Mouse (Mus musculus) R1 (cell line): Measurements from ENCODE around the gene Scrn3.

Experiments
- DNase-seq: peaks from one replicate; pipeline ENCODE4 v3.0.0-alpha.2; 2018; ENCODE audit warnings: low read depth, low spot score

Scrn3 gene

DNA sequence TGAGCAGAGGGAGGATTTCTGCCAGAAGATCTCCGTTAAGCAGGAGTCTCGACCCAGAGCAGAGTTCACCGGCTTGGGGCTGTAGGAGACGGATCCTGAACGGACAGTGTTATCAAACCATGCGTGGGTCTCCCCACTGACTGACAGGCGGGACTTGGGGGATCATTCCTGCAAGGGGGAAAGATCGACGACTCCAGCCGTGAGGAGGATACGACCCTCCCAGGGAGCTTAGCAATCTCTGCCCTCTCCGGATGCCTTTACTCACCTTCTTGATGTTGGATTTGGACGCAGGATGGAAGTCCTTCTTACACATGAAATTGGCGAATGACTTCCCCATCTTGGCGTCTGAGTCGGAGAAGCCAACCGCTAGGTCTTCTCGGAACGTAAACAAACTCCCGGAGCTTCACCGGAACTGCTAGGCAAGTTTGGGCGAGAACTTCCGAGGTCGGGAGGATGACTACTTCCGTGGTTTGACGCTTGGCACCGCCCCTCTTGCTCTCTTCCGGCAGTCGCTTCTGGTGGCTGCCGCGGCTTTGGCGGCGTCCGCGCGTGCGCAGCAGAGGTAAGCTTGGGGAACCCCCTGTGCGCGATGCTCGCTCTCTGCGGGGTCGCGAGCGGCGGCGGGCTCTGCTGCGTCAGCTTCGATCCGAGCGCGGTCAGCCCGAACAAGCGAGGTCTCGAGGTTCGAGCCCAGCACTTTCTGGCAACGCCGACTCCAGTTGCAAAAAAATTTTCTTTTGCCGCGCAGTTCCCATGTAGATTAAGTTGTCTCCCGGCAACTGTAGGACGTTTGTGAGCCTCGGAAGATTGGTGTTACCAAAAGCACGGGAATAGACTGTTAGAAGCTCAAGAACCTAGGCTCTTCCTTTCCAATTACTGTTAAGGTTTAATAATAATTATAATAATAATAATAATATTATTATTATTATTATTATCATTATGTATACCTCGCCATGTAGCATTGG lies at the start of gene Scrn3, which contains the start of gene Cir1:
Scrn3 (plus strand) TSS at position 450 of the 965 bp plus-strand sequence.
Cir1 (minus strand) TSS at position 550 of the 965 bp plus-strand sequence.
- peak; percentile 99 for DNase-seq

DNA sequence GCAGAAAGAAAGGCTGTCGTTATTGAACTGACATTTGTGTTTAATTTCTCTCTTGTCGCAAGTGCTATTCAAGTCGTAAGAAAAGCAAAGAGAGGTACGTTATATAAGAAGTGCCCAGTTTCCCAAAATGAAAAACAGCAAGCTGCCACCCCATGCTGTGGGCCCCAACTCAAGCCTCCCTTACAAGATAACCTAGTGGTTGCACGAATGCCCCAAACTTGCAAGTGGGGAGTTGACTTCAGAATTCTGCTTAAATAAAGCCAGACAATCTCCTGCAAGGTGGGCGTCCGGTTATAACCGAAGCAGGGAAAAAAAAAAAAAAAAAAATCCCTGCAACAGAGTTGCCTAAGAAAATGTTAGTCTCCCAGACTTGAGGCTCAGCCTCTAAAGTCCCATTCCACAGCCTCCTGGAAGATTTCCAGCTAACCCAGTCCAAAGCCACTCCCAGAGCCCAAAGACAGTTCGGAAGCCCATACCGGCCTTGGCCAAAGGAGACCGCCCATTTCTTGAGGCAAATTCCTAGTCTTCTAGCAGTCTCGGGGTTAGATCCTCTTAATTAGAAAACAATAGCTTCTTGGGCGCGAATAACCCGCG lies 49.1 kb upstream of the Scrn3 start:
- peak; percentile 70 for DNase-seq

DNA sequence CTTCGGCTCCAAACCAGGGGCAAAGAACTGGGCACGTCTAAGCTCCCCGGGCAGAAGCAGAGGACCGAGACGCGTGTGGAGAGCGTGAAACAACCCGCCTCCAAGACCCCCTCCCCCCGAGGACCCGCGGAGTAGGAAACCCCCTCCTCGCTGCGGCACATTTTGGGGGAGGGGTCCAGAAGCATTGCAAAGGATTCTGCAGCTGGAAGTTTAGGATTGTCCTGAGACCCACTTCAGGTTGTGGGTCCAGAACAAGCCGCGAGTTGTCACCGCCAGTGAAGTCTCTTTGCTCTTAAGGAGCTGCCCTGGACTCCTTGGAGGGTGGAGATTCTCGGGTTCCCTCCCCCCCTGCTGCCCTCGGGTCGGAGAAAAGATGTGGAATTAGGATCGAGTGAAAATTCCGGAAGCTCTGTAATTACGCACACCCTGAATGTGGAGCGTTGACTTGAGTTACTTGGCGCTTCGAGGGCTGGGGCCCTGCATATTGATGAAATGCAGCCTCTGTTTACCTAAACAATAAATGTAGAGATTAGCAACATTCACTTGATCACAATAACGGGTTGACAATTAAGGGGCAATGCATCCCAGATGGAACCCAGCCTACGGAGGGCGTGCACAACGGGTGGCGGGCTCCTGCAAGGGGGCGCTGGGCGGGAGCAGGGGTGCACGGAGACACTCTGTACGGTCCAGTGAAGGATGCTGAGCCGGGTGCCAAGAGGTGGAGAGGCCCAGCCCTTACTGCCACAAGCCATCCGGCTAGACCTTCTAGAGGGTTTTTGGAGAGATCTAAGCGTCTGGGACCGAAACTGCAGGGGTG lies 48.4 kb upstream of the Scrn3 start:
- peak; percentile 77 for DNase-seq

DNA sequence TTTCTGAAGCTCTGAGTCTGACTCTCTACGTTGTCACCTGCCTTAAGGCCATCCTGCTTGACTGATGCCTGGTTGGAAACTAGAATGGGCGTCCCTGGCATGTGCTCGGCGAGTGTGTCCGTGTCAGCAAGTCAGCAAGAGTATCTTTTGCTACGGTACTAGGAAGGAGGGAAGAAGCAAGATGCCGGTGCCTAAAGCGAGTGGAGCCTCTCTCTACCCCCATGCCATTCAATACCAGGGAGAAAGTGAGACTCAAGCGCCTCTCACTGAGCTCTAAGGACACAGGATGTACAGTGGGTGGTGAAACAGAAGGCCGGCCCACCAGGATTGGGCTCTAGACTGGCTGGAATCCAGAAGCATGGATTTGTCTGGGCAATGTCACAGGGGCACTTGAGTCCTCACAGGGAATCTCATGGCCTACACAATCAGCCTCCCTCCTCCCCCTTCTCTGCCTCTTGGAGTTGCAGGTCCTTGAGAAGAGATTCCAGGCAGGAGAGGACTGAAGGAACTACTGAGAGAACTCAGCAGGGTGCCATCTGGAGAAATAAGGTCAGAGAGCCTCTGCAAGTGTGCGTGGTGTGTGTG lies 47.7 kb upstream of the Scrn3 start:
- peak; percentile 49 for DNase-seq

DNA sequence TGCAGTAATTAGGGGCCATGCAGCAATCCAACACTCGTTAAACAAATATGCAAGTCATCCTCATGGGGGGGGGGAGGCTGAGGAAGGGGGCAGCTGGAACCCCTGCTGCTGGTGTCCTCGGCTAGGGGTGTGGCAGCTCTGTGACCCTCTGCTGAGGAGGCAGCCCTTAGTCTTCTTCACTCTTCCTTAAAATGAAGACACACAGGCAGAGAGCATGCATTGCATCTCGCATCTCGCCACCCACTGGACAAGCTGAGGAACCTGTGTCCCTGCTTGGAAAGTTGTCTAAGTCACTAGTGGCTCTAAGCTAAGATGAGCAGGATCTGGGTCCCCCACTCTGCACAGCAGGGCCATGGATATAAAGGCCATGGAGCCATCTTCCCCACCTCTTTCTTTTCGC lies 46.4 kb upstream of the Scrn3 start:
- no peak for DNase-seq

DNA sequence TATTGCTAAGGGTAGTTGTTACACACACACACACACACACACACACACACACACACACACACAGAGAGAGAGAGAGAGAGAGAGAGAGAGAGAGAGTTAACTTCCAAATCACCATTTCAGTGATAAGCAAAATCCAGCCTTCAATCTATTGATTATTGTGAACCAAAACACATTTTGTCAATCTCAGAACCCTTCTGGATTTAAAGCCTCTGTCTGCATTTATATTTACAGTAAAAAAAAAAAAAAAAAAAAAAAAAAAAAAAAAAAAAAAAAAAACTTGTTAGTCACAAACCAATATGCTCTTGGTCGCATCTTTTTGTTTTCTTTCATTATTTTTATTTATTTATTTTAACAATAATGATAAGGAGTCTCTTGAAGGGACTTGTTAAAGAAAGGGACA lies 45.8 kb upstream of the Scrn3 start:
- no peak for DNase-seq

DNA sequence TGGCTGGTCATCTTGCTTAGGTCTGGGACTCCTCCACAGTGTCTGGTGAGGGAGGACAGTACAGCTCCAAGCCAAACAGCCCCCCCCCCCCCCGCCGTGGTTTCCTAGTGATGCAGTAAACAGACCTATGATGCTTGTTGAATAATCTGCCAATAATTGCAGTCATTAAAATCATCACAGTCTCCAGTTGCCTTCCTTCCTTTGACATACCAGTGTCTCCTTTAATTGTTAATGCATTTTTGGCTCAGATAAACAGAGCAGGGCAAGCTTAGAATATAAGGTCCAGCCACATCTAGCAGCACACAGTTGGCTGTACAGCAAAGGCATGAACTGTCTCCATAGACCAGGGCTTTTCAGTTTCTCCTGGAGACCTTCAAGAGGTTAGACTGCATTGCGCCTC lies 45.2 kb upstream of the Scrn3 start:
- DNase-seq, result no peak

DNA sequence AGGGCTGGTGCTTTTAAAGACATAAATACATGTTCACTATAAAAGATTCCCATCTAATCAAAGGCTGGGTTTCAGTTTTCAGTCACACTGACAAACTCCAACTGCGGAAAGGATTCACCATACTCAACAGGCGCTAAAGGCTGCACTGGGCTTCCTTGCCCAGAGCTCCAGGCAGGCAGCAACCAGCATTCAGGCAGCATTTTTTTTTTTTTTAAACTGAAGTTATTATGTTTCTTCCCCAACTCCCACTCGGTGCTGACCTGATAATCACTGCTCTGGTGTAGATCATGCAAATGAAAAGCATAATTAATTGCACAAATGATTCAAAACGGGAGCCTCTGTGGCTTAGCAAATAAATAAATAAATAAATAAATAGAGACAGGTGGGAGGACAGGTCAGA lies 44.6 kb upstream of the Scrn3 start:
- no peak for DNase-seq

DNA sequence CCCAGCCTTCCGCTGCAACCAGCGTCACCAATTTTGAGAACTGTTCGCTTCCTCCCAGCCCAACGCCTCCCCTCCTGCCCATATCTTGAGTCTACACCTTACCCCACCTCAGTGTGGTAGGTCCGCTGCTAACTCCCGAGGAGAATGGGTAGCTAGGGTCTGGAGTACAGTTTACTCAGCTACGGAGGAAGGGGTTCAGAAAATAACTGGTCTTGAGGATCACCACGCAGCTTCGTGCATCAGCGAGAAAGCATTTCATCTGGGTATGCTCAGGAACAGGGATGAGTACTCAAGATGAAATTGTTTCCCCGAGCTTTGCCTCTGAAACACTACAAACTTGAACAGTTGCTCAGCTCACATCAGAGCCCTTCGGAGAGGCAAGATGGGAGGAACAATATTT lies 44.1 kb upstream of the Scrn3 start:
- DNase-seq, result no peak

DNA sequence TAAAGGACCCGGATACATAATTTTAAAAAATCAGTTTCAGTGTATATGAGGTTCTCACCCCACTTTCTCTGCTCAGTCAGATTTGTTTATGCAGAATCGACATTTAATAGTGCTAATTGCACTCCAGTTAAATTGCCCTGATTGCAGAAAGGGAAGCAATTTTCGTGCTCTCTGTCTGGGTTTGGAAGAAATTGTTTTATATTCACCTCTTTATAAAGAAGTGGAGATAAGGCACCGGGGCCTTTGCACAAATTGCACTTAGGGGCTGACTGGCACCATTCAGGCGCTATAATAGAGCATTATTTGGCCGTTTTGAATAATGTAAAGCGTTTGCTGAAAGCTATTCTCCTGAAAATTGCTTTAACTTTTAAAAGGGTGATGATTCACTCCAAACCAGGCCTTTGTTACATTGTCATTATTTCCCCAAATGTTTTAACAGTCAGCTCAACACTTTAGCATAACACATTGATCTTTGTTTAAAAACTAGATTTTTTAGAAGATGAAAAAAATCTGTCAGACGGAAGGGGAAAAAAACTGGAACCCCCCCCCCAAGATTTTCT lies 43.5 kb upstream of the Scrn3 start:
- no peak for DNase-seq

DNA sequence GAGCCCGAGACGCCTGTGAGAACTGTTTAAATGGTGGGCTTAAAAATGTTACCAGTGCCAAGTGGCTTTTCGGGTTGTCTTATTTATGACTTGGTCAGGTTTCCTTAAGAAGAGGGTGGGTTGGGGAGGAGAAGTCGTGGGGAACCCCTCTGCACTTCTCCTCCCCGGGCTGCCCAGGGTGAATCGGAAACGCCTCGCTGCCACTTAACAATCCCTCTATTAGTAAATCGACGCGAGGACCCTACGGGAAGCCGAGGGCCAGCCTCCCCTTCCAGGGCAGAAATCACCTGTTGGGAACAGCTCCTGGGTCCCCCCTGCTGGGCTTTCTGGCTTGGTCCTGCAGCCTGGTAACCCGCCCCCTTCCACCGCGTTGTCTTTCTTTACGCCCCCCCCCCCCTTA lies 42.7 kb upstream of the Scrn3 start:
- no peak for DNase-seq

DNA sequence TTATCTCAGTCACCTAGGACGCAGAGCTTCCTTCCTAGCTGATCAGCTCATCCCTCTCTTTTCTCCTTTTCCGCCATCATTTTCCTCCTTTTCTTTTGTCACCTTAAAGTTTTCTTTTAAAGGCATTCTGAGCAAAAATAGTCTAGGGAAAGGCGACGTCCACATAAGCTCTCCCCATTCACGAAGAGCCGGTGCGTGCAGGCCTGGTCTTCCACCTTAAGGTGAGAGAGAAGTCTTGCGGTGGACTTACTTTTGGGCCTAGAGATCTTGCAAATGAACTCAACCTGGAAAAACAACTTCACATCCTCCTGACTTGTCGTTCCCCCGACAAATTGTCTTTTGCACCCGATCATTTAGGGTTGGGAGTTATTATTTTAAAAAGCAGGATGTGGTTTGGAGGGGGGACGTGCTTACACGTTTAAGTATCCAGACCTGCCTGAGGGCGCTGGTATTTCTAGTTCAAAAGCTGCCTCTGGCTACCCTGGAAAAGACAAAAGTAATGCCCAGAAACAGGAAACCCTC lies 42.3 kb upstream of the Scrn3 start:
- no peak for DNase-seq

DNA sequence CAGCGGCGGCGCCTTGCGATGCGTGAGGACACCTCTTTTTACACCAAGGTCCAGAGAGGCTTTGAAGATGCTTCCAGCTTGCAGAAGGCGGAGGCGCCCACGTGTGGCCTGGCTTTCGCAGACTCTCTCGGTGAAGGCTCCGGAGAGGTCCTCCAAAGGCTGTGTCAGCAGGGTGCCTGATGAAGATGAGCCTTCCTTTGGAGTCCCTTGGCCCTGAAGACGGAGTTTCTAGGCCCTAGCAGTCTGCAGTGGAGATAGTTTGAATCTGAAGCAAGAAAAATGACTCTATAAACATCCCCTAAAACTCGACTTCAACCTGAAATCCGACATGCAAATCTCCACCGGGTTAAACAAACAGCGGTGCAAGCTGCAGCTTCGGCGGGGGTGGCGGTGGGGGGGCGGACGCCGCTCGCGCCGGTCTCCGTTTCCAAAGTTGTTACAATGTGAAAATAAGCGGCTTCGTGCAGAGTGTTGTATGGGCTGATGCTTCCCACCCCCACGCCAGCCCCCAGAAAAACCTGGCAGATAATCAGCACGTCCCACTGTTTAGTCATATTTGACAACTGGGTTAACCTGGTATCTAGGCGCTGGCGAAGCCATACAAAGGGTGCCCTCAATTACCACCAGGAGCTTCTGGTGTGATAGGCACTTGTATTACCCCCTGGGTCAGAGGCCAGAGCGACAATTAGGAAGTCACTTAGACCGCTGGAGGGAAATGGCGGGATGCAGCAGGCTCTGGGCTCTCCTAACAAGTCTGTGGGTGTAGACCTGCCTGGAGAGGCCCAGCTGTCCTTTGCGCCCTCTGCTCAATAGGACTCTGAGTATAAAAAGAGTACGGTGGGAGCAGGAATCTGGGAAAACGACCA lies 41.6 kb upstream of the Scrn3 start:
- peak; percentile 45 for DNase-seq

DNA sequence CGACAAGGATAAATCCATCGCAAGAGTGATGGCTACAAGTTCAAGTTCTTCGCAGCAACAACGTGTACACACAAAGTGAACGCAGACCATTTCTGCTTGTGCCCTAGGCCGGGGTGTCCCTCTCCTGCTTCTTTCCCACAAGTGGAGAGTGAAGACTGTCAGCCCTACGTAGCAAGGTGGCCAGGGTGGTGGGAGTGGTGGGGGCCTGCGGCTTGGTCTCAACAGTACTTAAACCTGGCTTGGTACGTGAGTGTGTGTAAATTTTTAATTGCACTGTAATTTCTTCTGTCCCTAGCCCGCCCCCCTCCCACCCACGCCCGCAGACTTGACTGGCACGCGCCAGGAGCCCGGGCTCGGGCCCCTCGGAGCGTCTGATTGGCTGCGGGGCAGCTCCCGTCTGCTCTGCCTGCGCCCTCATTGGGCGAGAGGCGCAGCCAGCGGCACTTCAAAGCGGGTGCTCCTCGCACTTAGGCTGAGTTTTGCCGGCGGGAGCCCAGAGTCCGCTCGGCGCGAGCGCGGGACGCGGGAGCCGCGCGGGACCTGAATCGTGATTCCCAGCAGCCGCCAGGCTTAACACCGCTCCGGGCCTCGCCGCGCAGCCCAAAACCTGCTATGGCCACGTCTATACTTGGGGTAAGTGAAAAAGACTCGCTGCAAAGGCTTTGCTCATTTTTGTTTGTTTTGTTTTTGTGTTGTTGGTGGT lies 40.8 kb upstream of the Scrn3 start, which contains the start of gene Sp9:
Sp9 (plus strand) TSS at position 467 of the 703 bp plus-strand sequence.
- DNase-seq, result peak; percentile 84

DNA sequence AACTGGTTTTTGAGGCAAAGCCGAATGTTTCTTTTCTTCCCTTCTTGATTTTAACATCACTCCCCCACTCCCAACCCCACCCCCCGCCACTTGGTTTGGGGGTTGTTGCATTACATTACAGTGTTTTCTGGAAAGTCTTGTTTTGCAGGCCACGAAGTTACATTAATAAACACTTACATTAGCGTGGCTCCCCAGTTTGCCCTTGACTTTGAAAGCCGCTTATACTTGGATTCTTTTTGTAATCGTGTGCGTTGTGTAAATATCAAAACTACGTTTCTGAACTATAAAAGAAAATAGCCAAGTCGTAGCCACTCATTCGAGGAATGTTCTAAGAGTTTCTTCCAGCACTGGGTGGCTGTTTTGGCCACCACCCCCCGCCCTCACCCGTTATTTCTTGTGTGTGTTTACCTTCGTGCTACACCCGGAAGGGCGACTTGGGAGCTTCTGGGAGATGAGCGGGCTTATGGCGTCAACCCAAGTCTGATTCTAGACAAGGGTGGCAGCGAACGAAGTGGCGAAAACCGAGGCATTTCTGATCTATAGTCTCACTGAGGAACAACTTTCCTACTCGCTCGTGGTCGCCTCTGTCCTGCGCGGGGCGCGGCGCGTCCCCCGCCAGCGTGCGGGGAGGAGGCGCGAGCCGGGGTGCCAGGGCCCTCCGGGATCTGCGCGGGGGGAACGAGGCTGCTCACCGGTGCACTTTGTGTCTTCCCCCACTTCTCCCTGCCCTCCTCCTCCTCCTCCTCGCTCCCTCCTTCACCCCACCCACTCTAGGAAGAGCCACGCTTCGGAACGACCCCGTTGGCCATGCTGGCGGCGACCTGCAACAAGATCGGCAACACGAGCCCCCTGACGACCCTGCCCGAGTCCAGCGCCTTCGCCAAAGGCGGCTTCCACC lies 39.8 kb upstream of the Scrn3 start:
- no peak for DNase-seq

DNA sequence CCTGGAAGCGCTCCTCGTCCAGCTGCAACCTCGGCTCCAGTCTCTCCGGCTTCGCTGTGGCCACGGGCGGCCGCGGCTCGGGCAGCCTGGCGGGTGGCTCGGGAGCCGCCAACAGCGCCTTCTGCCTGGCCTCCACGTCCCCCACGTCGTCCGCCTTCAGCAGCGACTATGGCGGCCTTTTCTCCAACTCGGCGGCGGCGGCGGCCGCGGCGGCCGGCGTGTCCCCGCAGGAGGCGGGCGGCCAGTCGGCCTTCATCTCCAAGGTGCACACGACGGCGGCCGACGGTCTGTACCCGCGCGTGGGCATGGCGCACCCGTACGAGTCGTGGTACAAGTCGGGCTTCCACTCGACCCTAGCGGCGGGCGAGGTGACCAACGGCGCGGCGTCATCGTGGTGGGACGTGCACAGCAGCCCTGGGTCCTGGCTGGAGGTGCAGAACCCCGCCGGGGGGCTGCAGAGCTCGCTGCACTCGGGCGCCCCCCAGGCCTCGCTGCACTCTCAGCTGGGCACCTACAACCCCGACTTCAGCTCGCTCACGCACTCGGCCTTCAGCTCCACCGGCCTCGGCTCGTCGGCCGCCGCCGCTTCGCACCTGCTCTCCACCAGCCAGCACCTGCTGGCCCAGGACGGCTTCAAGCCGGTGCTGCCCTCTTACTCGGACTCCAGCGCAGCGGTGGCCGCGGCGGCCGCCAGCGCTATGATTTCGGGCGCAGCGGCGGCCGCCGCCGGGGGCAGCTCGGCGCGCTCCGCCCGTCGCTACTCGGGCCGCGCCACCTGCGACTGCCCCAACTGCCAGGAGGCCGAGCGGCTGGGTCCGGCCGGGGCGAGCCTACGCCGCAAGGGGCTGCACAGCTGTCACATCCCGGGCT lies 38.9 kb upstream of the Scrn3 start:
- peak; percentile 40 for DNase-seq

DNA sequence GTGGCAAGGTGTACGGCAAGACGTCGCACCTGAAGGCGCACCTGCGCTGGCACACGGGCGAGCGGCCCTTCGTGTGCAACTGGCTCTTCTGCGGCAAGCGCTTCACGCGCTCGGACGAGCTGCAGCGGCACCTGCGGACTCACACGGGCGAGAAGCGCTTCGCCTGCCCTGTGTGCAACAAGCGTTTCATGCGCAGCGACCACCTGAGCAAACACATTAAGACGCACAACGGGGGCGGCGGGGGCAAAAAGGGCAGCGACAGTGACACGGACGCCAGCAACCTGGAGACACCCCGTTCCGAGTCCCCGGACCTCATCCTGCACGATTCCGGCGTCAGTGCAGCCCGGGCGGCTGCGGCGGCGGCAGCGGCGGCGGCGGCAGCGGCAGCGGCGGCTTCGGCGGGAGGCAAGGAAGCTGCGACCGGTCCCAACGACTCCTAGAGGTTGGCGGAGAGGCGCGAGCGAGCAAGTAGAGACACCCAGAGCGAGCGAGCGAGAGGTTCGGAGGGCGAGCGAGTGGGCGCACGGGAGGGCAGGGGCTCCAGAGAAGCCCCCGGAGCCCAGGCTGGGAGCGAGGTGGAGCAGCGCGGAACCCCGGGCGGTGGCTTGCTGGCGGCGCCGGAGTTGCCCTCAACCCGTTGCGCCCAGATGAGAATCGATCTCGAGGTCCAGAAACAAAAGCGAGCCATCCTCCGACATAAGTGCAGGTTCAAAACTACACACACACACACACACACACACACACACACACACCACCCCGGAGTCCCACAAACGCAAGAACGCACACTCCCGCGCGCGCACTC lies 38.1 kb upstream of the Scrn3 start:
- peak; percentile 69 for DNase-seq
